Mouse (Mus musculus) CH12.LX (cell line): ENCODE results near the gene Sorcs3.

Source experiments
- BHLHE40 ChIP-seq: IDR thresholded peaks from 2 replicates; pipeline ENCODE4 v1.6.1; 2011; ENCODE audit warnings: mild to moderate bottlenecking, low read depth, low read length, improper control_type of control experiment
- CTCF ChIP-seq, 2 experiments: IDR thresholded peaks in 1 of 2; conservative IDR thresholded peaks in 1 of 2; 2 replicates each; pipeline ENCODE4 v1.5.1; 2011 to 2012; ENCODE audit warnings: low read depth in 2 of 2, low read length in 2 of 2, improper control_type of control experiment in 1 of 2, inconsistent platforms in 1 of 2, mild to moderate bottlenecking in 1 of 2, moderate library complexity in 1 of 2
- KAT2A ChIP-seq: IDR thresholded peaks from 2 replicates; pipeline ENCODE4 v1.6.1; 2012; ENCODE audit warnings: low read length, improper control_type of control experiment, inconsistent platforms; ENCODE audit not compliant: insufficient replicate concordance
- MEF2A ChIP-seq: IDR thresholded peaks from 2 replicates; pipeline ENCODE4 v1.6.1; 2014; ENCODE audit warnings: low read depth, mild to moderate bottlenecking, inconsistent platforms, low read length, improper control_type of control experiment, borderline replicate concordance
- MXI1 ChIP-seq: IDR thresholded peaks from 2 replicates; pipeline ENCODE4 v1.6.1; 2011; ENCODE audit warnings: mild to moderate bottlenecking, low read depth, low read length, improper control_type of control experiment
- NRF1 ChIP-seq: IDR thresholded peaks from 2 replicates; pipeline ENCODE4 v1.6.1; 2014; ENCODE audit warnings: low read depth, mild to moderate bottlenecking, inconsistent platforms, low read length, improper control_type of control experiment, moderate library complexity
- POLR2A ChIP-seq: IDR thresholded peaks from 2 replicates; pipeline ENCODE4 v1.6.1; 2011; ENCODE audit warnings: low read depth, mild to moderate bottlenecking, improper control_type of control experiment, low read length
- RCOR1 ChIP-seq: conservative IDR thresholded peaks from 2 replicates; pipeline ENCODE4 v1.6.1; 2012; ENCODE audit warnings: low read depth, mild to moderate bottlenecking, inconsistent platforms, low read length, improper control_type of control experiment
- TCF12 ChIP-seq: IDR thresholded peaks from 2 replicates; pipeline ENCODE4 v1.6.1; 2014; ENCODE audit warnings: low read depth, mild to moderate bottlenecking, inconsistent platforms, low read length, improper control_type of control experiment

- TF ChIP-seq CTCF (conservative IDR thresholded peaks at IDR 0.05 in 1 of 2, IDR thresholded peaks at IDR 0.05 in 1 of 2; ENCODE audit: low read depth in 2 of 2, low read length in 2 of 2) (no peak), BHLHE40 (no peak), MEF2A (no peak), KAT2A (no peak), POLR2A (no peak), RCOR1 (no peak), MXI1 (no peak), TCF12 (no peak), NRF1 (no peak)
These were observed 199.1 kb downstream of the Sorcs3 start for GRCm38 (mm10) chr19:48404774-48405495.
